Mouse (Mus musculus): ENCODE measurements at regions not wholly inside any gene's neighbourhood (a gene's known extent, or its start where the extent isn't known, plus 50 kb on each side); places are given as distances from the start of the nearest gene placed in this dataset.
A peak's percentile ranks its signal among the peaks of the same experiment; 100 is the strongest.

GRCm38 (mm10) chr3:50890537-50890936, 333.7 kb upstream of the Noct start:
- Histone ChIP-seq H3K36me3 (ENCODE audit: poor library complexity, severe bottlenecking) (no peaks in the 10 kb centered on the region), H3K4me1 (no peaks in the 10 kb centered on the region), H3K27ac (no peak overlapping the region), H3K4me3 (no peak overlapping the region), H3K9ac (no peak overlapping the region), H3K9me3 (replicated peaks) (no peaks in the 10 kb centered on the region), H3K4me2 (no peak overlapping the region), H3K27me3 (no peaks in the 10 kb centered on the region)
- WGBS, result 88% methylated on average over 8 of the region's 8 CpGs
- ATAC-seq, result no peak

GRCm38 (mm10) chr3:50898179-50898578, 326.1 kb upstream of the Noct start:
- no peaks in the 10 kb centered on the region for H3K9me3 ChIP-seq (replicated peaks)
- no peak overlapping the region for H3K4me3 ChIP-seq
- 87% methylated on average over 9 of the region's 9 CpGs for WGBS
- no peak overlapping the region for H3K27ac ChIP-seq
- ATAC-seq, result no peak
- H3K4me1 ChIP-seq, result no peaks in the 10 kb centered on the region
- no peaks in the 10 kb centered on the region for H3K36me3 ChIP-seq (ENCODE audit: poor library complexity, severe bottlenecking)
- no peak overlapping the region for H3K4me2 ChIP-seq
- H3K9ac ChIP-seq, result no peak overlapping the region
- no peaks in the 10 kb centered on the region for H3K27me3 ChIP-seq

- H3K9me3 ChIP-seq (replicated peaks), result no peaks in the 10 kb centered on the region
- no peak for ATAC-seq
- peaks cover 7% of the 10 kb centered on the region for H3K4me1 ChIP-seq
- H3K4me3 ChIP-seq, result no peak overlapping the region
- no peak overlapping the region for H3K9ac ChIP-seq
- H3K27me3 ChIP-seq, result no peaks in the 10 kb centered on the region
- no peak overlapping the region for H3K27ac ChIP-seq
- WGBS, result 91% methylated on average over 7 of the region's 7 CpGs
- H3K36me3 ChIP-seq (ENCODE audit: poor library complexity, severe bottlenecking), result no peaks in the 10 kb centered on the region
- no peak overlapping the region for H3K4me2 ChIP-seq
These were observed 324.4 kb upstream of the Noct start for GRCm38 (mm10) chr3:50899830-50900350.

- Histone ChIP-seq H3K4me1 (peaks cover 14% of the 10 kb centered on the region), H3K4me3 (no peak overlapping the region), H3K36me3 (ENCODE audit: poor library complexity, severe bottlenecking) (no peaks in the 10 kb centered on the region), H3K27ac (no peak overlapping the region), H3K27me3 (no peaks in the 10 kb centered on the region), H3K9me3 (replicated peaks) (no peaks in the 10 kb centered on the region), H3K4me2 (no peak overlapping the region), H3K9ac (no peak overlapping the region)
- no peak for ATAC-seq
- 86% methylated on average over 9 of the region's 9 CpGs for WGBS
These were observed 323.7 kb upstream of the Noct start for GRCm38 (mm10) chr3:50900566-50900965.

GRCm38 (mm10) chr3:50901321-50901720, 322.9 kb upstream of the Noct start:
- Histone ChIP-seq H3K4me3 (no peak overlapping the region), H3K27ac (no peak overlapping the region), H3K36me3 (ENCODE audit: poor library complexity, severe bottlenecking) (no peaks in the 10 kb centered on the region), H3K27me3 (no peaks in the 10 kb centered on the region), H3K9me3 (replicated peaks) (no peaks in the 10 kb centered on the region), H3K9ac (no peak overlapping the region), H3K4me2 (no peak overlapping the region), H3K4me1 (peaks cover 19% of the 10 kb centered on the region)
- WGBS, result 94% methylated on average over 10 of the region's 10 CpGs
- no peak for ATAC-seq

GRCm38 (mm10) chr3:50902933-50903332, 321.3 kb upstream of the Noct start:
- no peak overlapping the region for H3K9ac ChIP-seq
- no peaks in the 10 kb centered on the region for H3K27me3 ChIP-seq
- no peak overlapping the region for H3K27ac ChIP-seq
- H3K4me3 ChIP-seq, result no peak overlapping the region
- WGBS, result 59% methylated on average over 7 of the region's 7 CpGs
- no peak overlapping the region for H3K4me2 ChIP-seq
- peaks cover 23% of the 10 kb centered on the region for H3K4me1 ChIP-seq
- no peak for ATAC-seq
- no peaks in the 10 kb centered on the region for H3K36me3 ChIP-seq (ENCODE audit: poor library complexity, severe bottlenecking)
- no peaks in the 10 kb centered on the region for H3K9me3 ChIP-seq (replicated peaks)

GRCm38 (mm10) chr3:50904716-50905116, 319.5 kb upstream of the Noct start:
- Histone ChIP-seq H3K4me1 (peaks cover 23% of the 10 kb centered on the region), H3K27ac (no peak overlapping the region; the same call in 1 of the 2 replicates), H3K36me3 (ENCODE audit: poor library complexity, severe bottlenecking) (no peaks in the 10 kb centered on the region), H3K4me3 (no peak overlapping the region), H3K27me3 (no peaks in the 10 kb centered on the region), H3K9ac (no peak overlapping the region), H3K9me3 (replicated peaks) (no peaks in the 10 kb centered on the region), H3K4me2 (no peak overlapping the region)
- ATAC-seq, result no peak
- 12% methylated on average over 7 of the region's 7 CpGs for WGBS

GRCm38 (mm10) chr3:50905274-50905992, 318.8 kb upstream of the Noct start:
- Histone ChIP-seq H3K9me3 (replicated peaks) (no peaks in the 10 kb centered on the region), H3K27ac (peak overlapping the region; percentile 51), H3K4me2 (peak overlapping the region; percentile 56), H3K27me3 (no peaks in the 10 kb centered on the region), H3K4me1 (peaks cover 23% of the 10 kb centered on the region), H3K36me3 (ENCODE audit: poor library complexity, severe bottlenecking) (no peaks in the 10 kb centered on the region), H3K9ac (no peak overlapping the region), H3K4me3 (no peak overlapping the region)
- 9% methylated on average over 16 of the region's 16 CpGs for WGBS
- peak; percentile 34 for ATAC-seq

GRCm38 (mm10) chr3:50905993-50906831, 318.0 kb upstream of the Noct start:
- Histone ChIP-seq H3K27ac (peak overlapping the region; percentile 51; the same call in 1 of the 2 replicates), H3K4me2 (peak overlapping the region; percentile 56), H3K9ac (peak overlapping the region; percentile 60), H3K4me1 (peaks cover 23% of the 10 kb centered on the region), H3K9me3 (replicated peaks) (no peaks in the 10 kb centered on the region), H3K36me3 (ENCODE audit: poor library complexity, severe bottlenecking) (no peaks in the 10 kb centered on the region), H3K4me3 (peak overlapping the region; percentile 33), H3K27me3 (no peaks in the 10 kb centered on the region)
- 9% methylated on average over 32 of the region's 32 CpGs for WGBS
- peak; percentile 80 for ATAC-seq

- Histone ChIP-seq H3K36me3 (ENCODE audit: poor library complexity, severe bottlenecking) (no peaks in the 10 kb centered on the region), H3K4me2 (no peak overlapping the region), H3K9ac (no peak overlapping the region), H3K27ac (peak overlapping the region; percentile 10; the same call in 1 of the 2 replicates), H3K27me3 (no peaks in the 10 kb centered on the region), H3K4me1 (peaks cover 16% of the 10 kb centered on the region), H3K4me3 (no peak overlapping the region), H3K9me3 (replicated peaks) (no peaks in the 10 kb centered on the region)
- 70% methylated on average over 5 of the region's 5 CpGs for WGBS
- peak; percentile 44; the same call in 1 of the 2 replicates for ATAC-seq
These were observed 311.2 kb upstream of the Noct start for GRCm38 (mm10) chr3:50912980-50913518.

- Histone ChIP-seq H3K9me3 (replicated peaks) (no peaks in the 10 kb centered on the region), H3K4me3 (no peak overlapping the region), H3K4me1 (peaks cover 16% of the 10 kb centered on the region), H3K27ac (no peak overlapping the region), H3K9ac (no peak overlapping the region), H3K4me2 (no peak overlapping the region), H3K27me3 (no peaks in the 10 kb centered on the region), H3K36me3 (ENCODE audit: poor library complexity, severe bottlenecking) (no peaks in the 10 kb centered on the region)
- WGBS, result 63% methylated on average over 14 of the region's 14 CpGs
- ATAC-seq, result no peak
These were observed 309.3 kb upstream of the Noct start for GRCm38 (mm10) chr3:50914866-50915365.

Measured in forebrain, embryonic 13.5 days (tissue).